Mouse (Mus musculus): Measurements from ENCODE around the gene Trim37. TPM values are rescaled to one million over a fixed set of nuclear protein-coding genes. Genes with fewer than 3 reads are reported as not detected.

The Trim37 gene
- polyA plus RNA-seq (2012): 0.86 and 1.2 TPM in 2 replicates

GRCm38 (mm10) chr11:87126824-87127816, at the start of gene Trim37:
TSS of gene Trim37 (plus strand) at chr11:87127077.
- Histone ChIP-seq H3K4me1 (ENCODE audit: control insufficient read depth) (peaks cover 42% of the 10 kb centered on the region), H3K4me3 (replicated peaks) (peak within 1 kb of the TSS; percentile 99), H3K9me3 (ENCODE audit: control insufficient read depth, low read length) (no peaks in the 10 kb centered on the region), H3K36me3 (ENCODE audit: control insufficient read depth) (peaks cover 72% of the 10 kb centered on the region), H3K27me3 (ENCODE audit: control insufficient read depth) (no peaks in the 10 kb centered on the region)
- TF ChIP-seq GATA1 (IDR thresholded peaks at IDR 0.05; ENCODE audit: low read length) (no peak), TAL1 (IDR thresholded peaks at IDR 0.05; ENCODE audit: low read length) (no peak)

GRCm38 (mm10) chr11:87083712-87084111, 43.2 kb upstream of the Trim37 start:
- H3K4me3 ChIP-seq (replicated peaks): no peak overlapping the region
- TF ChIP-seq TAL1 (IDR thresholded peaks at IDR 0.05; ENCODE audit: low read length) (no peak), GATA1 (IDR thresholded peaks at IDR 0.05; ENCODE audit: low read length) (no peak)
- H3K27me3 ChIP-seq (ENCODE audit: control insufficient read depth): no peaks in the 10 kb centered on the region
- H3K36me3 ChIP-seq (ENCODE audit: control insufficient read depth): peaks cover 66% of the 10 kb centered on the region
- H3K4me1 ChIP-seq (ENCODE audit: control insufficient read depth): peaks cover 38% of the 10 kb centered on the region
- no peaks in the 10 kb centered on the region for H3K9me3 ChIP-seq (ENCODE audit: control insufficient read depth, low read length)

GRCm38 (mm10) chr11:87085461-87085860, 41.4 kb upstream of the Trim37 start:
- Histone ChIP-seq H3K4me3 (replicated peaks) (peak overlapping the region; percentile 95), H3K4me1 (ENCODE audit: control insufficient read depth) (peaks cover 38% of the 10 kb centered on the region), H3K27me3 (ENCODE audit: control insufficient read depth) (no peaks in the 10 kb centered on the region), H3K9me3 (ENCODE audit: control insufficient read depth, low read length) (no peaks in the 10 kb centered on the region), H3K36me3 (ENCODE audit: control insufficient read depth) (peaks cover 62% of the 10 kb centered on the region)
- TF ChIP-seq GATA1 (IDR thresholded peaks at IDR 0.05; ENCODE audit: low read length): no peak
- TF ChIP-seq TAL1 (IDR thresholded peaks at IDR 0.05; ENCODE audit: low read length): no peak

GRCm38 (mm10) chr11:87086290-87086984, 40.4 kb upstream of the Trim37 start, which contains the start of gene Smg8:
TSS of gene Smg8 (minus strand) at chr11:87086774.
- TF ChIP-seq GATA1 (IDR thresholded peaks at IDR 0.05; ENCODE audit: low read length) (no peak), TAL1 (IDR thresholded peaks at IDR 0.05; ENCODE audit: low read length) (no peak)
- Histone ChIP-seq H3K27me3 (ENCODE audit: control insufficient read depth) (no peaks in the 10 kb centered on the region), H3K36me3 (ENCODE audit: control insufficient read depth) (peaks cover 62% of the 10 kb centered on the region), H3K9me3 (ENCODE audit: control insufficient read depth, low read length) (no peaks in the 10 kb centered on the region), H3K4me3 (replicated peaks) (peak within 1 kb of the TSS; percentile 95), H3K4me1 (ENCODE audit: control insufficient read depth) (peaks cover 38% of the 10 kb centered on the region)

DNA sequence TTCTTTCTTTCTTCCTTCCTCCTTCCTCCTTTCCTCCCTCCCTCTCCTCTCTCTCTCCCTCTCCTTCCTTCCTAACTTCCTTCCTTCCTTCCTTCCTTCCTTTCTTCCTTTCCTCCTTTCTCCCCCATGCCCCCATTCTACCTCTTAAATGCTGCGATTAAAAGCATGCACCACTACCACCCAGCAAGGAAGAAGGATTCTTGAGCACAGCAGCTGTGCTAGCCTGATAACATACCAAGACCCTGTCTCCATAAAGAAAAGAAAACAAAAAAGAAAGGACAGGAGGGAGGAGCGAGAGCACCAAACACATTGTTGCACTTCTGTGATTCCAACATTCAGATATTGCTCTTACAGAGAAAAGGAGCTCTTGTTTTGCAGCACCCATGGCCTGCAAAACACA, 39.7 kb upstream of the Trim37 start:
- Histone ChIP-seq H3K27me3 (ENCODE audit: control insufficient read depth) (no peaks in the 10 kb centered on the region), H3K4me1 (ENCODE audit: control insufficient read depth) (peaks cover 35% of the 10 kb centered on the region), H3K36me3 (ENCODE audit: control insufficient read depth) (peaks cover 64% of the 10 kb centered on the region), H3K4me3 (replicated peaks) (peak overlapping the region; percentile 95), H3K9me3 (ENCODE audit: control insufficient read depth, low read length) (no peaks in the 10 kb centered on the region)
- TF ChIP-seq TAL1 (IDR thresholded peaks at IDR 0.05; ENCODE audit: low read length) (no peak), GATA1 (IDR thresholded peaks at IDR 0.05; ENCODE audit: low read length) (no peak)

DNA sequence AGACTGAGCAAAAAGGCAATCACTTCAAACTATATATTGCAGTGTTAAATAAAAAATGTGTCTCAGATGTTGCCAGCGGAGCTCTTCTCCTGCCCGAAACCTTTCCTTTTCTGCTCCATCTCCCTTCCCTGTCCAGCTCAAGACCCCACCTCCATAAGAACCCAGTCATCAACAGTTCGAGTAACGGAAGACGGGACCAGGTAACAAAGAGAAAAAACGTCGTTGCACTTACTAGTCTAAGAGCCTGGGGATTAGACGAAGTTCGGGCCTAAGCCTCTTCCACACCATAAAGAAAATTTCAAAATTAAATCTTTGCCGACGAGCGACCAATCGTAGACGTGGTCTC, 18.5 kb upstream of the Trim37 start, which contains the start of gene Prr11:
Prr11 (minus strand) TSS at position 300 of the 346 bp plus-strand sequence.
- peaks cover 34% of the 10 kb centered on the region for H3K4me1 ChIP-seq (ENCODE audit: control insufficient read depth)
- H3K36me3 ChIP-seq (ENCODE audit: control insufficient read depth): peaks cover 75% of the 10 kb centered on the region
- H3K4me3 ChIP-seq (replicated peaks): peak within 1 kb of the TSS; percentile 90
- TF ChIP-seq TAL1 (IDR thresholded peaks at IDR 0.05; ENCODE audit: low read length) (no peak), GATA1 (IDR thresholded peaks at IDR 0.05; ENCODE audit: low read length) (no peak)
- no peaks in the 10 kb centered on the region for H3K27me3 ChIP-seq (ENCODE audit: control insufficient read depth)
- H3K9me3 ChIP-seq (ENCODE audit: control insufficient read depth, low read length): no peaks in the 10 kb centered on the region

DNA sequence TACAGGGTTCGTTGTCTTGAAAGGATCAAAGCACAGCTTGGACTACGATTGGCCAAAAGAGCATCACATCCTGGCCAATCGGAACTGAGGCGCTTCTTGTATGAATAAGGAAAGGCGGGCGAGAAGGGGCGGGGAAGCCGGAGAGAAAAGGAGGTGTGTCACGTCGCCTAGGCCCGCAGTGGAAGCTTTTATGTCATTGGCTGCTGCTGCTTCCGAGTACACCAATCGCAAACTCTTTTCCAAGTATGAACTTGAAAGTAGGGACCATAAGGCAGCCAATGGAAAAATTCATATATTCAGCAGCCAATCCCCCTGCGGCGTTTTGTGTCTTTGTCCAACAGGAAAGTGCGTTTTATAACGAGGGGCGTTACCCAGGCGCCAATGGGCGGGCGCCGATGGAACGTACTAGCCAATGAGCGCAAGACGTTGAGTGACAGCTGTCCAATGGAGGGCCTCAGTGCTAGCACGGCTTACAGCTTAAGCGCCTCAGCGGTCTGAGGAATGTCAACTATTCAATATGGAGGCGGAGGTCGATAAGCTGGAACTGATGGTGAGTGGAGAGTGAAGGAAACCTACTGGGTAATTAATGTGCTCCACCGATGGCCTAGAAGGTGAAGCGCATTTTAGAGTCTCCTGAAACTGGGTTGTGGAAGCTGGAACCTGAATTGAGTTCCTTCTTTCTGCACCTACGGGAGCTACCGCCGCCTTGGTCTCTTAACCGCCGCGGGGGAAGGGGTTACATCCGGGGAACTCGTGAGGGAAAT, 17.9 kb upstream of the Trim37 start, which contains the start of gene Ska2:
Ska2 (plus strand) TSS at position 480 of the 764 bp plus-strand sequence.
- no peaks in the 10 kb centered on the region for H3K27me3 ChIP-seq (ENCODE audit: control insufficient read depth)
- H3K4me3 ChIP-seq (replicated peaks): peak within 1 kb of the TSS; percentile 90
- H3K36me3 ChIP-seq (ENCODE audit: control insufficient read depth): peaks cover 75% of the 10 kb centered on the region
- TF ChIP-seq TAL1 (IDR thresholded peaks at IDR 0.05; ENCODE audit: low read length) (no peak), GATA1 (IDR thresholded peaks at IDR 0.05; ENCODE audit: low read length) (no peak)
- H3K9me3 ChIP-seq (ENCODE audit: control insufficient read depth, low read length): no peaks in the 10 kb centered on the region
- H3K4me1 ChIP-seq (ENCODE audit: control insufficient read depth): peaks cover 34% of the 10 kb centered on the region

GRCm38 (mm10) chr11:87109519-87110171, 17.2 kb upstream of the Trim37 start:
- peaks cover 75% of the 10 kb centered on the region for H3K36me3 ChIP-seq (ENCODE audit: control insufficient read depth)
- H3K4me3 ChIP-seq (replicated peaks): peak overlapping the region; percentile 90
- H3K4me1 ChIP-seq (ENCODE audit: control insufficient read depth): peaks cover 32% of the 10 kb centered on the region
- TF ChIP-seq TAL1 (IDR thresholded peaks at IDR 0.05; ENCODE audit: low read length) (no peak), GATA1 (IDR thresholded peaks at IDR 0.05; ENCODE audit: low read length) (no peak)
- H3K27me3 ChIP-seq (ENCODE audit: control insufficient read depth): no peaks in the 10 kb centered on the region
- H3K9me3 ChIP-seq (ENCODE audit: control insufficient read depth, low read length): no peaks in the 10 kb centered on the region

Measured in erythroblast, embryonic 14.5 days (primary cell).